Mouse (Mus musculus): ENCODE measurements around the gene Fgfr2. TPM values are rescaled to one million over a fixed set of nuclear protein-coding genes. Genes with fewer than 3 reads are reported as not detected.

The Fgfr2 gene
- polyA plus RNA-seq, 1 experiment from 2014 or later: 20.3 TPM

DNA sequence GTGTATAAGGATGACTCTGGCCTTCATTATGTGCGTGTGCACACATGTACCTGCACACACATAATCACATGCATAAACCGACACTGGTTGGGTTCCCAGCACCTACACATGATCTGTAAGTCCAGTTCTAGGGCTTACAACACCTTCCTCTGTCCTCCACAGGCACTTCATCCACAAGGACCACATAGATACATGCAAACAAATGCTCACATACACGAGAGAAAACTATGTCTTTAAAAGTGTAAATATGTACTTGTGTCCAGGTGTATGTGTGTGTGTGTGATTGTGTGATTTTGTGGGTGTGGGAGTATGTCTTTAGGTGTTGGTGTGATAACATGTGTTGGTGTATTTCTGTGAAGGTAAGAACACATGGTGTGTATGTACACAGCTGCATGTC is 765.3 kb downstream of the Fgfr2 start:
- 79% methylated on average over 3 of the region's 3 CpGs for WGBS
- Histone ChIP-seq H3K27ac (ENCODE audit: low read length) (no peak overlapping the region), H3K9ac (ENCODE audit: low read length) (no peak overlapping the region), H3K4me1 (ENCODE audit: control insufficient read depth, insufficient read depth, low read length) (peaks cover 7% of the 10 kb centered on the region), H3K27me3 (ENCODE audit: control insufficient read depth, insufficient read depth, low read length) (no peaks in the 10 kb centered on the region), H3K36me3 (ENCODE audit: control insufficient read depth, insufficient read depth) (no peaks in the 10 kb centered on the region), H3K4me3 (ENCODE audit: low read length) (no peak overlapping the region), H3K4me2 (ENCODE audit: low read depth, low read length) (no peak overlapping the region), H3K9me3 (replicated peaks; ENCODE audit: control insufficient read depth, low read length) (no peaks in the 10 kb centered on the region; the same call in 1 of the 2 replicates)
- ATAC-seq (replicated peaks; ENCODE audit: extremely low read depth, insufficient read depth, low FRiP score): no peak

- Histone ChIP-seq H3K36me3 (ENCODE audit: control insufficient read depth, insufficient read depth) (no peaks in the 10 kb centered on the region), H3K27me3 (ENCODE audit: control insufficient read depth, insufficient read depth, low read length) (no peaks in the 10 kb centered on the region), H3K4me3 (ENCODE audit: low read length) (no peak overlapping the region), H3K4me2 (ENCODE audit: low read depth, low read length) (no peak overlapping the region), H3K4me1 (ENCODE audit: control insufficient read depth, insufficient read depth, low read length) (peaks cover 7% of the 10 kb centered on the region), H3K9ac (ENCODE audit: low read length) (no peak overlapping the region), H3K27ac (ENCODE audit: low read length) (no peak overlapping the region), H3K9me3 (replicated peaks; ENCODE audit: control insufficient read depth, low read length) (no peaks in the 10 kb centered on the region; the same call in 1 of the 2 replicates)
- ATAC-seq (replicated peaks; ENCODE audit: extremely low read depth, insufficient read depth, low FRiP score): no peak
- 64% methylated on average over 10 of the region's 10 CpGs for WGBS
Measured at GRCm38 (mm10) chr7:132356881-132357840, 766.0 kb downstream of the Fgfr2 start.

GRCm38 (mm10) chr7:132356185-132356584 is 767.0 kb downstream of the Fgfr2 start:
- WGBS: 44% methylated on average over 8 of the region's 8 CpGs
- H3K4me1 ChIP-seq (ENCODE audit: control insufficient read depth, insufficient read depth, low read length): peaks cover 7% of the 10 kb centered on the region
- H3K9me3 ChIP-seq (replicated peaks; ENCODE audit: control insufficient read depth, low read length): no peaks in the 10 kb centered on the region; the same call in 1 of the 2 replicates
- no peak overlapping the region for H3K9ac ChIP-seq (ENCODE audit: low read length)
- H3K4me2 ChIP-seq (ENCODE audit: low read depth, low read length): no peak overlapping the region
- H3K36me3 ChIP-seq (ENCODE audit: control insufficient read depth, insufficient read depth): no peaks in the 10 kb centered on the region
- no peak overlapping the region for H3K27ac ChIP-seq (ENCODE audit: low read length)
- H3K27me3 ChIP-seq (ENCODE audit: control insufficient read depth, insufficient read depth, low read length): no peaks in the 10 kb centered on the region
- ATAC-seq (replicated peaks; ENCODE audit: extremely low read depth, insufficient read depth, low FRiP score): no peak
- H3K4me3 ChIP-seq (ENCODE audit: low read length): no peak overlapping the region

DNA sequence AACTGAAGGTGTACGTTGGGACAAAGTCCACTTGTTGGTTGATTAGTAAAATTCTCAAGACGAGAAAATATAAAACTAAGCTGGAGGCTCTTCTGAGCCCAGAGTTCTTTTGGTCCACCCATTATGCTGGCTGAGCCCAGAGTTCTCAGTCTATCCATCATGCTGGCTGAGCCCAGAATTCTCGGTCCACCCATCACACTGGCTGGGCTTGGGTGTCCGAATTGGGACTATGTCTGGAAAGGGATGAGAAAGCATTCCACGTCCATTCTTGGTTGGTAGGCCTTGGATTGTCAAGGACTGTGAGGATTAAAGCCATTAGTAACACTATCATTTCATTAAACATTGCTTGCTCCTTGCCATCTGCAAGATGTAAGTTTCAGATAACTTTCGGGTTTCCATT is 767.4 kb downstream of the Fgfr2 start:
- ATAC-seq (replicated peaks; ENCODE audit: extremely low read depth, insufficient read depth, low FRiP score): no peak
- no peaks in the 10 kb centered on the region; the same call in 1 of the 2 replicates for H3K9me3 ChIP-seq (replicated peaks; ENCODE audit: control insufficient read depth, low read length)
- no peak overlapping the region for H3K4me2 ChIP-seq (ENCODE audit: low read depth, low read length)
- H3K4me3 ChIP-seq (ENCODE audit: low read length): no peak overlapping the region
- H3K27me3 ChIP-seq (ENCODE audit: control insufficient read depth, insufficient read depth, low read length): no peaks in the 10 kb centered on the region
- no peaks in the 10 kb centered on the region for H3K36me3 ChIP-seq (ENCODE audit: control insufficient read depth, insufficient read depth)
- peaks cover 7% of the 10 kb centered on the region for H3K4me1 ChIP-seq (ENCODE audit: control insufficient read depth, insufficient read depth, low read length)
- no peak overlapping the region for H3K9ac ChIP-seq (ENCODE audit: low read length)
- H3K27ac ChIP-seq (ENCODE audit: low read length): no peak overlapping the region
- 64% methylated on average over 6 of the region's 6 CpGs for WGBS

GRCm38 (mm10) chr7:132349075-132349572 is 774.0 kb downstream of the Fgfr2 start:
- 62% methylated on average over 6 of the region's 6 CpGs for WGBS
- Histone ChIP-seq H3K4me3 (ENCODE audit: low read length) (no peak overlapping the region), H3K27me3 (ENCODE audit: control insufficient read depth, insufficient read depth, low read length) (no peaks in the 10 kb centered on the region), H3K9me3 (replicated peaks; ENCODE audit: control insufficient read depth, low read length) (no peaks in the 10 kb centered on the region), H3K4me1 (ENCODE audit: control insufficient read depth, insufficient read depth, low read length) (no peaks in the 10 kb centered on the region), H3K27ac (ENCODE audit: low read length) (no peak overlapping the region), H3K9ac (ENCODE audit: low read length) (no peak overlapping the region), H3K36me3 (ENCODE audit: control insufficient read depth, insufficient read depth) (no peaks in the 10 kb centered on the region), H3K4me2 (ENCODE audit: low read depth, low read length) (no peak overlapping the region)
- no peak for ATAC-seq (replicated peaks; ENCODE audit: extremely low read depth, insufficient read depth, low FRiP score)

DNA sequence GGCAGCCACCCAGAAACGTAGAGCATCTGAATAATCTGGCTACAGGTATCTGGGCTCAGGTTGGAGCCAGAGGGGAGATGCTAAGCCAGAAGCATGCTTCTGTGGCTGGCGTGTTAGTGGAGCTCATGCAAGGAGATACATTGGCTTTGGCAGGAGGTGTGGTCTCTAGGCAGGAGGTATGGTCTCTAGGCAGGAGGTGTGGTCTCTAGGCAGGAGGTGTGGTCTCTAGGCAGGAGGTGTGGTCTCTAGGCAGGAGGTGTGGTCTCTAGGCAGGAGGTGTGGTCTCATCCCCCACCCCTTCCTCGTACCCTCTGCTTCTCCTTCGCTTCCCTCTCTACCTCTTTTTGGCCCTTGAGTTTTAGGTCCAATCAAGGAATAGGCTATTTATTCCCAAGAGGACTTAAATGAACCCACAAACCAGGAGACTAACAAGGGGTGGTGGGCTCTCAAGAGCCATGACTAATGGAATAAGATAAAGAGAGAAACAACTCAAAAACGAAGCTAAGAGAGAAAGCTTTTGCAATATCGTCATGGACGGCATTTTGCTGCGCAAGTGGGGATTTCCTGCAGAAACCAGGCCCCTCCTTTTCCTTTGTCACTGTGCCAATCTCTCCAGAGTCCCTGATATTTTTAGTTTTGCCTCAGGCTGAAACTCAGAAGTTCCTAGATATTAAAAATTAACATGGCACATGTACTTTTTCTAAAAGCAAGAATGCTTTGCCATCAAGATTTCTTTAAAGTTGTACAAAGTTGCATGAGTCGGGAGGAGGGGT is 775.7 kb downstream of the Fgfr2 start:
- ATAC-seq (replicated peaks; ENCODE audit: extremely low read depth, insufficient read depth, low FRiP score): no peak; the same call in 1 of the 2 replicates
- Histone ChIP-seq H3K9me3 (replicated peaks; ENCODE audit: control insufficient read depth, low read length) (no peaks in the 10 kb centered on the region), H3K4me3 (ENCODE audit: low read length) (no peak overlapping the region), H3K36me3 (ENCODE audit: control insufficient read depth, insufficient read depth) (no peaks in the 10 kb centered on the region), H3K4me2 (ENCODE audit: low read depth, low read length) (no peak overlapping the region), H3K4me1 (ENCODE audit: control insufficient read depth, insufficient read depth, low read length) (no peaks in the 10 kb centered on the region), H3K27me3 (ENCODE audit: control insufficient read depth, insufficient read depth, low read length) (no peaks in the 10 kb centered on the region), H3K9ac (ENCODE audit: low read length) (no peak overlapping the region), H3K27ac (ENCODE audit: low read length) (0 out of 2 replicates have a peak overlapping the region, but pooled peaks have one; percentile 56)
- WGBS: 57% methylated on average over 9 of the region's 9 CpGs

GRCm38 (mm10) chr7:132345526-132346070 is 777.6 kb downstream of the Fgfr2 start:
- Histone ChIP-seq H3K4me3 (ENCODE audit: low read length) (no peak overlapping the region), H3K4me2 (ENCODE audit: low read depth, low read length) (no peak overlapping the region), H3K27ac (ENCODE audit: low read length) (no peak overlapping the region), H3K4me1 (ENCODE audit: control insufficient read depth, insufficient read depth, low read length) (no peaks in the 10 kb centered on the region), H3K36me3 (ENCODE audit: control insufficient read depth, insufficient read depth) (no peaks in the 10 kb centered on the region), H3K9ac (ENCODE audit: low read length) (no peak overlapping the region), H3K9me3 (replicated peaks; ENCODE audit: control insufficient read depth, low read length) (no peaks in the 10 kb centered on the region), H3K27me3 (ENCODE audit: control insufficient read depth, insufficient read depth, low read length) (no peaks in the 10 kb centered on the region)
- no peak for ATAC-seq (replicated peaks; ENCODE audit: extremely low read depth, insufficient read depth, low FRiP score)
- WGBS: 73% methylated on average over 5 of the region's 5 CpGs

DNA sequence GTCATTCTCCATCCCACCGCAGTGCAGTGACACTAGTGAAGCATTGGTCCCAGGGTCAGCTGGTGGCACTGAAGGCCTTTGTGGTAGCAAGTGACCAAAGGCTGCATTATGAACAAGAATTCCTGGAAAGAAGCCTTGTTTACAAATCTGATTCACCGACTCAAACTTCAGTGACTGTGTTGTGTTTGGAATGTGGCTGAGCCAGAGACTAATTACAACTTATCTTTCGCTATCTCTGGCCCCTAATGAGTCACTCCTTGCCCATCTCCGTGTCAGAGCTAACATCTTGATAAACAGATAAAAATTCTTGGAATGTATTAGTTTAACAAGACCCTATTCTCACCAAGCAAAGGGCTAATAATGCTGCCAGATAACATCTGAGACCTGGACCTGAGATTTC is 778.5 kb downstream of the Fgfr2 start:
- 40% methylated on average over 4 of the region's 4 CpGs for WGBS
- Histone ChIP-seq H3K27me3 (ENCODE audit: control insufficient read depth, insufficient read depth, low read length) (no peaks in the 10 kb centered on the region), H3K9me3 (replicated peaks; ENCODE audit: control insufficient read depth, low read length) (no peaks in the 10 kb centered on the region), H3K27ac (ENCODE audit: low read length) (no peak overlapping the region), H3K4me2 (ENCODE audit: low read depth, low read length) (no peak overlapping the region), H3K4me1 (ENCODE audit: control insufficient read depth, insufficient read depth, low read length) (no peaks in the 10 kb centered on the region), H3K9ac (ENCODE audit: low read length) (no peak overlapping the region), H3K4me3 (ENCODE audit: low read length) (no peak overlapping the region), H3K36me3 (ENCODE audit: control insufficient read depth, insufficient read depth) (no peaks in the 10 kb centered on the region)
- no peak for ATAC-seq (replicated peaks; ENCODE audit: extremely low read depth, insufficient read depth, low FRiP score)
